Mouse (Mus musculus): ENCODE measurements at regions not wholly inside any gene's neighbourhood (a gene's known extent, or its start where the extent isn't known, plus 50 kb on each side); places are given as distances from the start of the nearest gene placed in this dataset.

GRCm38 (mm10) chr3:107819622-107820021 is 57.4 kb upstream of the Eps8l3 start:
- TF ChIP-seq CTCF (IDR thresholded peaks at IDR 0.05; ENCODE audit: borderline replicate concordance, extremely low read depth, insufficient read depth, insufficient read length) (no peak), POLR2A (IDR thresholded peaks at IDR 0.05; ENCODE audit: borderline replicate concordance, extremely low read depth, insufficient read depth, insufficient read length, poor library complexity, severe bottlenecking) (no peak)
